Mouse (Mus musculus): ENCODE data around the gene Peak1. TPM values are rescaled to one million over a fixed set of nuclear protein-coding genes. Genes with fewer than 3 reads are reported as not detected.

Peak1 gene
- polyA plus RNA-seq (2014; fragmentation: Illumina TruSeq; extraction: RNeasy Lipid Tissue Mini Kit (QIAGEN cat#74804); ENCODE audit: low read depth, low replicate concordance), result 10.4 TPM

DNA sequence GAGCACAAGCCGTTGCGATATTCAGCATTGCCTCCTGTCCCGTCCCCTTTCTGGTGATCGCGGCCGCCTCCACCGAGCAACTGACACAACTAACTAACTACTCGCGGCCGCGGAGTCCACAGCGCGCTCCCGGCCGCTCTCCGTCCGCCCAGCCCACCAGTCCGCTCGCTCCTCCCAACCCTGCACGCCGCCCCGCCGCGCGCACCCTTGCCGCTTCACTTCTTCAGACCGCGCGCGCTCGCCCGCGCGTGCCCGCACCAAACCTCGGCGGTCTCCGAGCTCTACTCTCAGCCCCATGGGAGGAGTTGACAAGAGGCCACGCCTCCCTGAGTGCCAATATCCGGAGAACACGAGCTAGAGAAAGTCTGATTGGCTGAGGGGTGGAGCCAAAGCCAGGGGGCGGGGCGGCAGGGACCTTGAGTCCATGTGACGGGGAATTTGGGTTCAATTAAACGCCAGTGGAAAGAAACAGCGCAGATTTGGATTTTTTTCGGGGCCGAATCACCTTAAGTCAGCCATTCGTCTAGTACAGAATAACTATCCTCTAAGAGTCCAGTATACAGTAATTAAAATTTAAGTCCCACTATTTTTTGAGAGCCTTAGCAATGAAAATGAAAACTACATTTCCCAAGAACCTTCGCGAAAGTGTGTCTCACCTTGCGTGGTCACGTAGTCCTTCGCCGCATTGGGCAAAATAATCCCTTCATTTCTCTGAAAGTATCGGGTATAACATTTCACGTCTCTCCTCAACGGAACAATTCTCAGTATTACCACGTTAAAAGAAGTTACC is at the start of gene Peak1, which contains the start of gene Hmg20a:
Gene Peak1, minus strand, starts transcription at position 120 of the 790 bp plus-strand sequence.
Gene Hmg20a, plus strand, starts transcription at position 662 of the 790 bp plus-strand sequence.

DNA sequence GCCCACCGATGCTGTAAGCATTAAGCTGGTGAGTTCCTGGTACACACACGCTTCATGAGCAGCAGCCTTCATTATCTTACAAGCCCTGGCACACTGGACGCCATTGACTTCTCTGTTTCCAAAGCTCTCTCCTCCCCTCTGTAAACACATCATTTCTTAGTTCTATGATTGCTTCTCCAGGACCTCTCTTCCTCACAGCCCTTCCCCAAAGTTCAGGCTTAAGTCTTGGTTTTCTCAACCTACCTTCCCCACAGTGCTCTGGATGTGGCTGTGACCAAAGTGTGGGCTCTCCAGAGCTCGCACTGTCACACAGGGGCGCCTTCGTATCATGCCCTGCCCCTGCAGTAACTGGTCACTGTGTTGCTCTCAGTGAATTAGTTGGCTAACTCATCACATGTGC is 252.5 kb downstream of the Peak1 start, which contains the start of gene Tspan3:
Gene Tspan3, minus strand, starts transcription at position 101 of the 400 bp plus-strand sequence.

Other genes with a start within 250 kb of the Peak1 start
- gene Hmg20a, start 542 bp upstream of the Peak1 start, polyA plus RNA-seq (2014; fragmentation: Illumina TruSeq; extraction: RNeasy Lipid Tissue Mini Kit (QIAGEN cat#74804); ENCODE audit: low read depth, low replicate concordance), result 9.7 TPM

All from testis, adult 10 weeks (tissue).